Mouse (Mus musculus): Measurements from ENCODE around the gene Dhx36. TPM values are rescaled to one million over a fixed set of nuclear protein-coding genes. Genes with fewer than 3 reads are reported as not detected.

The Dhx36 gene
- not detected in 2 replicates for polyA plus RNA-seq (2012; ENCODE audit: insufficient read depth, insufficient read length, low replicate concordance, missing spikeins)

GRCm38 (mm10) chr3:62506488-62507205 is at the start of gene Dhx36:
Gene Dhx36, minus strand, starts transcription at chr3:62507004.
- WGBS, result under 1% methylated on average over 66 of the region's 66 CpGs
- Histone ChIP-seq H3K27ac (ENCODE audit: insufficient read depth, low read depth, low read length) (peak within 1 kb of the TSS; percentile 47), H3K4me1 (ENCODE audit: control insufficient read depth, insufficient read depth, low read length) (no peaks in the 10 kb centered on the region), H3K4me3 (ENCODE audit: insufficient read depth, low read depth, low read length) (peak within 1 kb of the TSS; percentile 89)
- TF ChIP-seq CTCF (IDR thresholded peaks at IDR 0.05; ENCODE audit: insufficient read depth, low read depth, low read length) (no peak), POLR2A (IDR thresholded peaks at IDR 0.05; ENCODE audit: insufficient read depth, low read depth, low read length) (peak; percentile 61)

GRCm38 (mm10) chr3:62527593-62527992 is 20.8 kb upstream of the Dhx36 start:
- 64% methylated on average over 5 of the region's 5 CpGs for WGBS
- Histone ChIP-seq H3K27ac (ENCODE audit: insufficient read depth, low read depth, low read length) (no peak overlapping the region), H3K4me3 (ENCODE audit: insufficient read depth, low read depth, low read length) (no peak overlapping the region), H3K4me1 (ENCODE audit: control insufficient read depth, insufficient read depth, low read length) (no peaks in the 10 kb centered on the region)
- TF ChIP-seq CTCF (IDR thresholded peaks at IDR 0.05; ENCODE audit: insufficient read depth, low read depth, low read length) (no peak), POLR2A (IDR thresholded peaks at IDR 0.05; ENCODE audit: insufficient read depth, low read depth, low read length) (no peak)

GRCm38 (mm10) chr3:62527160-62527559 is 20.4 kb upstream of the Dhx36 start:
- no peaks in the 10 kb centered on the region for H3K4me1 ChIP-seq (ENCODE audit: control insufficient read depth, insufficient read depth, low read length)
- no peak overlapping the region for H3K27ac ChIP-seq (ENCODE audit: insufficient read depth, low read depth, low read length)
- no peak for TF ChIP-seq POLR2A (IDR thresholded peaks at IDR 0.05; ENCODE audit: insufficient read depth, low read depth, low read length)
- no peak for TF ChIP-seq CTCF (IDR thresholded peaks at IDR 0.05; ENCODE audit: insufficient read depth, low read depth, low read length)
- no peak overlapping the region for H3K4me3 ChIP-seq (ENCODE audit: insufficient read depth, low read depth, low read length)
- WGBS, result 19% methylated on average over 4 of the region's 4 CpGs

- Histone ChIP-seq H3K4me3 (ENCODE audit: insufficient read depth, low read depth, low read length) (peak overlapping the region; percentile 89), H3K27ac (ENCODE audit: insufficient read depth, low read depth, low read length) (no peak overlapping the region), H3K4me1 (ENCODE audit: control insufficient read depth, insufficient read depth, low read length) (no peaks in the 10 kb centered on the region)
- 26% methylated on average over 5 of the region's 5 CpGs for WGBS
- TF ChIP-seq POLR2A (IDR thresholded peaks at IDR 0.05; ENCODE audit: insufficient read depth, low read depth, low read length) (no peak), CTCF (IDR thresholded peaks at IDR 0.05; ENCODE audit: insufficient read depth, low read depth, low read length) (no peak)
Observed at GRCm38 (mm10) chr3:62507206-62507647, 423 bp upstream of the Dhx36 start.

- Histone ChIP-seq H3K4me3 (ENCODE audit: insufficient read depth, low read depth, low read length) (no peak overlapping the region), H3K27ac (ENCODE audit: insufficient read depth, low read depth, low read length) (no peak overlapping the region), H3K4me1 (ENCODE audit: control insufficient read depth, insufficient read depth, low read length) (no peaks in the 10 kb centered on the region)
- no peak for TF ChIP-seq POLR2A (IDR thresholded peaks at IDR 0.05; ENCODE audit: insufficient read depth, low read depth, low read length)
- no peak for TF ChIP-seq CTCF (IDR thresholded peaks at IDR 0.05; ENCODE audit: insufficient read depth, low read depth, low read length)
- WGBS, result 56% methylated on average over 5 of the region's 5 CpGs
Observed at GRCm38 (mm10) chr3:62505166-62505900, 1.5 kb downstream of the Dhx36 start.

GRCm38 (mm10) chr3:62499327-62499726 is 7.5 kb downstream of the Dhx36 start:
- no peak overlapping the region for H3K27ac ChIP-seq (ENCODE audit: insufficient read depth, low read depth, low read length)
- H3K4me3 ChIP-seq (ENCODE audit: insufficient read depth, low read depth, low read length), result no peak overlapping the region
- H3K4me1 ChIP-seq (ENCODE audit: control insufficient read depth, insufficient read depth, low read length), result no peaks in the 10 kb centered on the region
- 52% methylated on average over 4 of the region's 4 CpGs for WGBS
- no peak for TF ChIP-seq CTCF (IDR thresholded peaks at IDR 0.05; ENCODE audit: insufficient read depth, low read depth, low read length)

GRCm38 (mm10) chr3:62492568-62492967 is 14.2 kb downstream of the Dhx36 start:
- no peak for TF ChIP-seq POLR2A (IDR thresholded peaks at IDR 0.05; ENCODE audit: insufficient read depth, low read depth, low read length)
- no peak for TF ChIP-seq CTCF (IDR thresholded peaks at IDR 0.05; ENCODE audit: insufficient read depth, low read depth, low read length)
- Histone ChIP-seq H3K27ac (ENCODE audit: insufficient read depth, low read depth, low read length) (no peak overlapping the region), H3K4me3 (ENCODE audit: insufficient read depth, low read depth, low read length) (no peak overlapping the region), H3K4me1 (ENCODE audit: control insufficient read depth, insufficient read depth, low read length) (no peaks in the 10 kb centered on the region)
- WGBS, result 57% methylated on average over 6 of the region's 6 CpGs

GRCm38 (mm10) chr3:62484340-62484739 is 22.5 kb downstream of the Dhx36 start:
- Histone ChIP-seq H3K4me3 (ENCODE audit: insufficient read depth, low read depth, low read length) (no peak overlapping the region), H3K4me1 (ENCODE audit: control insufficient read depth, insufficient read depth, low read length) (no peaks in the 10 kb centered on the region), H3K27ac (ENCODE audit: insufficient read depth, low read depth, low read length) (no peak overlapping the region)
- TF ChIP-seq POLR2A (IDR thresholded peaks at IDR 0.05; ENCODE audit: insufficient read depth, low read depth, low read length) (no peak), CTCF (IDR thresholded peaks at IDR 0.05; ENCODE audit: insufficient read depth, low read depth, low read length) (no peak)
- WGBS, result 97% methylated on average over 2 of the region's 2 CpGs

GRCm38 (mm10) chr3:62470179-62470578 is 36.6 kb downstream of the Dhx36 start:
- Histone ChIP-seq H3K27ac (ENCODE audit: insufficient read depth, low read depth, low read length) (no peak overlapping the region), H3K4me3 (ENCODE audit: insufficient read depth, low read depth, low read length) (no peak overlapping the region), H3K4me1 (ENCODE audit: control insufficient read depth, insufficient read depth, low read length) (no peaks in the 10 kb centered on the region)
- 91% methylated on average over 1 of the region's 1 CpGs for WGBS
- TF ChIP-seq POLR2A (IDR thresholded peaks at IDR 0.05; ENCODE audit: insufficient read depth, low read depth, low read length) (no peak), CTCF (IDR thresholded peaks at IDR 0.05; ENCODE audit: insufficient read depth, low read depth, low read length) (no peak)
